Mouse (Mus musculus) mesoderm, embryonic 11.5 days (tissue): ENCODE measurements around the gene Galntl6.

Experiments
- DNase-seq: peaks from one replicate; pipeline ENCODE4 v3.0.0-alpha.2; 2012; ENCODE audit warnings: low read depth, low spot score

Galntl6 gene

DNA sequence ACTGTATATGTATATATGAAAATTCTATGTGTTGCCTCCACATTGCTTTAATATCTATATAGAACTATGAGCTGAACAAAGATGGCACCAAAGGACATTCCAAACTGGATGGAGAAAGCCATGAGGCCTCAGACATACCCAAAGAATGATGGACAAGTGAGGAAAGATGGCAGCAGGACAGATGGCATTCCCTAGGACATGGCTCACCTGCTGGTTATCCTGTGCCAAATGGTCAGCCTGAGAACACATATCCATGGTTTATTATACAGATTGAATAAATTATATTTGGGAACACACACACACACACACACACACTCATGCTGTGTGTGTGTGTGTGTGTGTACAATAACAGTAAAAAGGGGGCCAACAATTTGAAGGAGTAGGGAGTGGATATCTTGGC lies 1063.4 kb downstream of the Galntl6 start:
- no peak for DNase-seq

DNA sequence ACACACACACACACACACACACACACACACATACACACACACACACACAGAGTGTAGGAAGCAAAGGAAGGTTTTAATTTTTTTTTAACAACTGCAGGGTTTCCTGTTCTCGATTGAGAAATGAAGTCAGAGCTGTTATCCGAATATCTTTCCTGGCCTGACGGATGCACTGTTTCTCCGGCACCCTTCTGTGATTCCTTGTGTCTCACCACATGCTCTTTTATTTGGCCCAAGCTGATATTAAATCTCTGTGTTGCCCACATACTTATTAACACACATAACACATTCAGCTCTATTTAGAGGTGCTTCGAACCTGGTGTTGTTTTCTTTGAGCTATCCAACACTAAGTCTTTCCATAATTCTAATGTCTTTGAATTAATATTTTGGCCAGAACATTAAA lies 1069.0 kb downstream of the Galntl6 start:
- no peak for DNase-seq

DNA sequence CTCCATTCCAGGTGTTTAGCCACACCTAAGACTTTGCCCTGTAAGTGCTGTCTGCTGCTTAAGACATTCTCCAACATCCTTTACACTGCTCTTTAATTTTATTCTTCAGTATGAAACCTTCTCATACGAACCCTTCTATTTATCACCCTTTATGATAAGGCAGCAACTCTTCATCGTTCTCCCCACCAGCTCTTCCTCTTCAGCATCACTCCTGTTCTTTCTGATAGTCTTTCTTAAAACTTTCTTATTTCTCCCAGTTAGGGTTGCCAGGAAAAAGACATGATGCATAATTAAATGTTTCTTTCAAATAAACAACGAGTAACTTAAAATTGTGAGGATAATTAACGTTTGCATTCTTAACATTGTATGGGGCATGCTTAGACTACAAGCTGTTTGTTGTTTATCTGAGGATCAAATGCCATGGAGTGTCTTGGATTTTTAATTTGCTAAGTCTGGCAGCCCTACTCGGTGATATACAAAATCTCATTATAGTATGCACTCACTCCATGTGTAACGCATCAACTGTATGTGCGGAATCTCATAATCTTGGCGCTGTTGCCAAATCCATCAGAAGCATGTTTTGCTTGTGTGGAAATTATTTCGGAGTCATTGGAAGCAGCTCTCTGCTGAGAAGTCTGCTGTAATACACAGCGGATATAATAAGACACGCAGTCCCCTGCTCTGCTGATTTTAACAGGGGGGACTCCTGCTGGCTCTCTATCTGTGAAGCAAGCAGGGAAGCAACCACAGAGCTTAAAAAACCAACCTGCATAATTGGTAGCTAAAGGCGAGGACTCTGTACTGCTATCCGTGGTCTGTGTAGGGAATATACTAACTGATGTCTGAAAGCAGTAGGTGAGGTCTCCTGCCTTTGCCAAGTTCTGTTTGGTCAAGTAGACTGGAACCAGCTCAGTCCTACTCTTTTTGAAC lies 1069.7 kb downstream of the Galntl6 start:
- no peak for DNase-seq

DNA sequence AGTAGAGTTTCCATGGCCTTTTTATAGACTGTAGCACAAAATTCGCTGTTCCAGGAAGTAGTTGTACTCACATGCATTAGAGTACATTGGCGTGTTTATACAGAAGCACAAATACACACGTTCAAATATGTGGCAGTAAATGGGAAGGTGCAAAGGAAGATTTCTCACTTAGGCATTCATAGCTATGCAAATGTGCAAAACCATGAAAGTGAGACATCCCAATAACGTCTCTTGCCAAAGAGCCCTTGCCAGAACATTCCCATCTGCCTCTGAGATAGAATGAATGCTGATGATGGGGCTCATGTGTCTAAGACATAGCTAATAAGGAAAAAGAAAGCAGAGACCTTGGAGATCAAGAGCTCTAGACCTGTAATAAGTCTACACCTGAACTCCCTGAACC lies 1071.0 kb downstream of the Galntl6 start:
- DNase-seq = no peak

DNA sequence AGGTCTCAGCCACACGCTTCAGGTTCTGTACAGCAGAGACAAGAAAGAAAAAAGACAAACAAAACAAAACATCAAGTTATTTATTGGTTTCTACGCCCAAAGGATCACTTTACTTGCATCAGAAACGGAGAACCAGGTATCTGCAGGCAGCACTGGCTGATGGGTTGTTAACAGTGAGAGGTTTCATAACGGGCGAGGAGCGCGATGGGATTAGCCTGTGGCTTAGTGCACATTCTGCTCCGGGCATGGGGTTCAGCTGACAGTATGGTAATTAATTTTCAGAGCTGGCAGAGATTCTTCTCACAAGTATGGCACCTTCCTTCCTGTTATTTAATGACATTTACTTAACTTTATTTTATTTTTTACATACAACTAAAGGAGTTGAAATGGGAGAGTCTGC lies 1075.1 kb downstream of the Galntl6 start:
- DNase-seq = no peak

DNA sequence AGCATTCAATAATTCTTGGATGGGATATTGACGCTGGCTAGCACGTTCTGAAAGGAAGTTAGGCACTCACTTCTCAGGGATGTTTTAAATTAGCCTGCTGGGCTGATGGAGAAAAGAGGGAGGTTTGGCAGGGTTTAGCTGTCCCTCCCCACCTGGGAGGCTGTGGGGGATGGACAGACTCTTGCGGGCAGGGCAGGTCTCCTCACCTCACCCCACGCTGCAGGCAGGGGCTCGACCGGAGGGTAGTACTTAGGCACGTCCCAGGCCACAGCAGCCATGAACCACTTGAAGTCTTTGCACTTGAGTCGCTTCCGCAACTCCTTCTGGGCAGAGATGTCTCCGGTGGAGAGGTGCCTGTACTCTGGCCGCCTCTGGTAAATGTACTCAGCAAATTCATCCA lies 1075.5 kb downstream of the Galntl6 start:
- DNase-seq = no peak

DNA sequence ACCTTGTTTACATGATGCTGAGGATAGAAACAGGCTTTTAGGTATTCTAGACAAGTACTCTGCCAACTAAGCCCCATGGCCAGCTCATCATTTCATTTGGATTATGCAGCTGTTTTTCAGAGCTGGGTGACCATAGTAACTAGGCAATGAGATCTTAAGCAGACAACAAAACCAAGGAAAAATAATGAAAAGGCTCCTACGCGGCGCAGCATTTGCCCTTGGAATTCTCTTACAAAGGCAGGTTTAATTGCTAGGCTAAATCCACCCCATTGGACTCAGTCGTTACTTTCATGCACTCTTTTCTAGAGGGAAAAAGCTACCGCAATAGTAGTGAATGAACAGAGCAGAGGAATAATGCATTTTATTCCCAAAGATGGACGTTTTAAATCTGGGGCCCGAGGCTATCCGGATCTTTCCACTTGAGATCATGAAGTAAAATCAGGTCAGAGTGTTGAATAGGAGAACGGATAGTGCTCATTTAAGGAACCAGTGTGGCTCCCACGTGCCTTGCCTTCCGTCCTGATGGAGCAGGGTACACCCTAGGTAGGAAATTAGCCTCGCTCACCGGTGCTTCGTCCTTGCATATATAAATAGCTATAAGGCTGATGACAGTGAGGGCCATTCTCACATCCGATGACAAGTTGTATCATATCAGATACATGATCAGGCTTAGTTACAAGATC lies 1076.1 kb downstream of the Galntl6 start:
- DNase-seq = no peak

DNA sequence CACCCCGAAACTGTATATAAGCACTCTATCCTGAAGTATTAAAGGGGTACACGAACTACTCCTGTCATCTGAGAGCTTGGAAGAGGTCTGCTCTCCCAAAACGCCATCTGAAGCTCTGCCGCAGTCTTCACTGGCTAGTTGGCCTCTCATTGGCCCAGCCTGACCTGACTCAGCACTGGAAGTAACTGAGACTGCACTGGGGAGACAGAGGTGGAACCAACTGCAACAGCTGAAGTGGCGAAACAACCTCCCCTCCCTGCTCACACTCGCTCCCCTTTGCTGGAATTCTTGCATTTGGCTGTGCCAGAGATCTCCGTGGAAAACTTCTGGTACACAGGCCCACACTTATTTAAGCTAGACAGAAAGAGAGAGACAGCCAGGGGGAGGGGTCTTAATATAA lies 1089.3 kb downstream of the Galntl6 start:
- DNase-seq = no peak

DNA sequence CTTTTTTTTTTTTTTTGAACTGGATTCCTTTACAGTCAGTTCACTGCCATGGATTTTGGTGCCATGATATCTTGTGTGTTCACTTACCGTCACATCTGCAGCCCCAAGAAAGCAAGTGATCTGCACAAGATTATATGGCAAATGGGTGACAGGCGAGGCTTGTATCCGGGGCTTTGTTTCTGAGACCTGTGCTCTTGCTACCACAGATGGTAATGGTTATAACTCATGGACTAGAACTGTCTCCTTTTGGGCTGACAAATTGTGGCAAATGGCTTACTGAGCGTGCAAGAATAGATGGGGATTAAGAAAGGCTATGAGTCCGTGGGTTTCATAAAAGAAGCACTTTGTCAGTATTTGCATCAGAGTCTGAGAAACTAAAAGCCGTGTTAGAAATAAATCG lies 1096.4 kb downstream of the Galntl6 start:
- peak; percentile 47 for DNase-seq

DNA sequence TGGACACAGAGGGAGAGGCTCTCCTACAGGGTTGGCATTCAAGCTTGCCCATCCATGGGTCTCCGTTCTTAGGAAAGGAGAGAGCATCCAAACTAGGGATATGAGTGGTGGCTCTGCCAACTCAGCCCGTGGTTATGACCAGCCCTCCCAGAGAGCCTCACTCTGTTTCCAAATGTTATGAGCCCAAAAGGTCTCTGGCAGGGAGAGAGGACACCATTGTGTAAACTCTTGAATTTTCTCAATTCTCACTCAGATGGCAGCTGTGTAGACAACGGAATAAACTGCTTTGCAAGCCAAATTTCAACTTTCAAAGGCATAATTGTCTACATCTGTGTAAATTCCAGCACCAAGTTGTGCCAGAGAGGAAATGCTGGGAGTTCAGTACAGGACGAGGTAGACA lies 1105.4 kb downstream of the Galntl6 start:
- DNase-seq = no peak

DNA sequence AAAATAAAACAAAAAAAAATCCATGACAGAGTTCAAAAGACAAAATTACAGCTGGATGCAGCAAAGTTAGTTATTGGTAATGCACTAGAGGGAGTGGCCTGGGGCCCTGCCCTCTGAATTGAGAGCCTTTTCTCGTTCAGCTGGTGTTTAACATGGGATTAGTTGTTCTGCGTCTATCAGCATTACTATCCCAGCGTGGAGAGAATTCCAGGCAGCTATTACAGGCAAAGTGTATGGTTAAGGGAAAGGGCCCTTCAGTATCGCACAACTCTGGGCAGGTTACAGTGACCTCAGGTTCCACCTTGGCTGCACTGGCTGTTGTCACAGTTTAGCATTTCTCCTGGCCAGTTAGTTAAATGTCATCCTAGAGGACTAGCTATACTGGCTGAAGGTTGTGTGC lies 1107.3 kb downstream of the Galntl6 start:
- no peak for DNase-seq

DNA sequence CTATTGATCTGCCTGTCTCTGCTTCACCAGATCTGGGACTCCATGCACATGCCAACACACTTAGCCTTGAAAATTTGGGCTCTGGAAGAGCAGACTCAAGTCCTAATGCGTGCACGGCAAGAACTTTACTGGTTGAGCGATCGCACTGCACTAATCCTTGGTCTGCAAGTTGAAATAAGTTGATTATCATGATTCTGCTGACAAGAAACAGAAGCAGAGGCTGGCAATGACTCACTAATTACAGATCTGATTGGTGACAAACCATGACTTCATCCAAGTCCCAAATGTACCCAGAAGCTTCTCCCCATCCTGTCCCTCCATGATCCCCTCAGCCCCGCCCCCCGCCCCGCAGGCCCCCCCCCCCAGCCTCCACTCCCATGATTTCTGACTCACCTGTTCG lies 1108.6 kb downstream of the Galntl6 start:
- no peak for DNase-seq

DNA sequence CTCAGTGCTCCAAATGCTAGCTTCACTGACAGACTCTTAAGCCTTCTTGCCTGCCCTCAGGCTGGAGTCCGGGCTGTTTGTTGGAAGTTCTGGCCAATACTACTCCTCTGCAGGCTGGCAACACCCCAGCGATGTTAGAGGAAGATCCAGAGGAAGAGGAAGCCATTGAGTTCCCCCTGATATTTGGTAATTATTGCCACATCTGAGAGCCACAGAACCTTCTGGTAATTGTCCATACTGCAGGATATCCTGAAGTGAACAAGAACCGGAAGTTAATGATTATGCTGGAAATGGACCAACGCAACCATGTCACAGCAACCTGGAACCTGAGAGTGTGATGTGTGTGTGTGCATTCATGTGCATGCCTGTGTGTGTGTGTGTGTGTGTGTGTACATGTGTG lies 1111.2 kb downstream of the Galntl6 start:
- DNase-seq = no peak

DNA sequence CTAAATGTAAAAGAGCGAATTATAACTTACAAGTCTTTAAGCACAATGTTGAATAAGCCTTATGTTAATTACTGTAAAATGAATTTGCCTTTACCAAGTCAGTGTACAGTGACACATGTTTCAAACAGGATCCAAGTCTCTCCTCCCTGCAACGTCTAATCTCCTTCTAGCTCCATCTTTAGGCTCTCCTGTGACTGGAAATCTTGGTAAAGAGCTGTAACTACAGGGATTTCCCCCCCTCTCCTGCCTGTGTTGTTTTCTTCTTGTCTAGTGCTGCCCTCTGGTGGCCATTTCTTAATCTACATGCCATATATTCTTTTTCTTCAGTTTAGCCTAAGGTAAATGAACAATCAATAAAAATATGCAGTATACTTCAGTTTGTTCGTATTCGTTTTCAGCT lies 1112.1 kb downstream of the Galntl6 start:
- peak; percentile 91 for DNase-seq

DNA sequence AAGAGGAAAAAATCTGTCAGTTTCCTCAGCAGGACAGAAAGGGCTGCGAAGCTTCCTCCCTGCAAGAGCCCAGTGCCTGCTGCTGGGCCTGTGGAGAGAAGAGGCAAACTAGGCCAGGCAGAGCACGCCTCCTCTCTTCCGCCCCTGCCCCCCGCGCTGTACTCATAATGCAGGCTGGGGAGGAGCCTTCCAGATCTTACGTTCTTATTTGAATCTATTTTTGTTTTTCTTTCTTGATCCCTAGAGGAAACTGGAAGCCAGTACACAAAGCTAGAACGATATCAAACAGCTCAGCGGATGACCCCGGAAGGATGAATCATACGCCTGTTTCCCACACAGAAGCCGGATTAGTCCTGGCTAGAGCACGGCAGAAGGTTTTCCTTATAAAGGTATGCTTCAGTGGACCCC lies 1112.6 kb downstream of the Galntl6 start:
- peak; percentile 41 for DNase-seq

DNA sequence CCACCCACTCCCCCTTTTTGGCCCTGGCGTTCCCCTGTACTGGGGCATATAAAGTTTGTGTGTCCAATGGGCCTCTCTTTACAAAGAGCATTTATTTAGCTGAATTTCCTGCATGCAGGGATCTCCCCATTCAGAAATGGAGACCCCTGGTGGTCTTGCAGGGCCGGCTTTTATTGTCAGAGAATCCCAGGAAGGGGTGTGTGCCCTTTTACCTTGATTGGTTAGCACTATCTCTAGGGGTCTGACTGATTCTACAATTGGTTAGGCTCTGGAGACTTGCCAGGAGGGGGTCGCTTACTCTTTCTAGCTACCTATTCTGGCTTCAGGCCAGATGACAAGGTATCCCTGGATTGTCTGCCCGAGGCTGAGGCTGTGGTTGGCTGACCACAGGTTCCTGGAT lies 1119.0 kb downstream of the Galntl6 start:
- DNase-seq = peak; percentile 26

DNA sequence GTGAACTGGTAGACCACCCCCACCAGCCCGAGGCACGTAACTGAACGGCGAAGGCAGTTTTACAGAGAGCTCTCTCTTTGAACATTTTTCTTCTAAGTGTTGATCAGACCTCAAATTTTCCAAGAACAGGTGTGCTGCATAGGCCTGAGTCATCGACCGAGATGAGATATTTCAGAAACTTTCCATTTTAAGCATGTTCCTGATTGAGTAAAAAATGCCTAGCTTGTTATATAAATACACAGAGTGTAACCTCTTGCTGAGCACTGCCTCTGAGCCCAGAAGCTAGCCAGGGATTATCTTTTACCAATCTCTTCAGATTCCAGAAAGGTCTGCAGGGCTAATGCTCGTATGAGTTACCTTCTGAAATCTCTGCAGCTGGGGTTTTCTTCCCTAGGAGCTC lies 1120.2 kb downstream of the Galntl6 start:
- DNase-seq = no peak

DNA sequence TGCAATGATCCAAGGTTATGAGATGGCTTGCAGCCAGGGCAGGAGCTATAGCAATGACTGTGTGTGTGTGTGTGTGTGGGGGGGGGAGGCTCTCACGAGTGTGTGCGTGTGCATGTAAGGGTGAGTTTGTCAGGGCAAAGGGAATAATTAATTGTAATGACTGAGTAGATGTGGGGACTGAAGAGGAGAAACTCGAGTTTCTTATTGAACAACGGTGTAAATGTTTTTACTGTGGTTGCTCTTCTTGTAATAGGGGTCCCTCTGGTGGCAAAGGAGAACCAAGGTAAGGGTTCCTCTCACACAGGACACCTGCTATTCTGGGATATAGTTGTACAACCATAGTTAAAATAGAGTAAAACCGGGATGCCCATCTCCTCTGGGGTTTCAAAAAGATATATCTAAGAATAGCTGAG lies 1121.1 kb downstream of the Galntl6 start:
- no peak for DNase-seq

DNA sequence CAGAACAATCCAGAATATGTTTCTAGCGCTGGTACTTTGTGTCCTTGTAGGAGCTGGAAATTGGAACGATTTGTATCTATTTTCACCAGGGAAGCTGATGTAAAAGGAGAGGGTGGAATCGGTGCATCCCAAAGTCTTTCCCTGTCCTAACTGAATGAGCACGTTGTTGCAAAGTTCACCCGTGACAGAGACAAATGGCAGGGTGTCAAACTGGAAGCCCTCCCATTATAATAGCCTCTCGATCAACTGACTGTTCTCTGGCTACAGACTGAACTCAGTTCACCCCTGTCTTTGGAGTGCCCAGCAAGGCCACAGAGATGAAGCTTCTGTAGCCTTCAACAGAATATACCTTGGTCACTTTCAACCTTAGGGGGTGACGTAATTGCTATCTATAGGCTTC lies 1132.9 kb downstream of the Galntl6 start:
- no peak for DNase-seq

DNA sequence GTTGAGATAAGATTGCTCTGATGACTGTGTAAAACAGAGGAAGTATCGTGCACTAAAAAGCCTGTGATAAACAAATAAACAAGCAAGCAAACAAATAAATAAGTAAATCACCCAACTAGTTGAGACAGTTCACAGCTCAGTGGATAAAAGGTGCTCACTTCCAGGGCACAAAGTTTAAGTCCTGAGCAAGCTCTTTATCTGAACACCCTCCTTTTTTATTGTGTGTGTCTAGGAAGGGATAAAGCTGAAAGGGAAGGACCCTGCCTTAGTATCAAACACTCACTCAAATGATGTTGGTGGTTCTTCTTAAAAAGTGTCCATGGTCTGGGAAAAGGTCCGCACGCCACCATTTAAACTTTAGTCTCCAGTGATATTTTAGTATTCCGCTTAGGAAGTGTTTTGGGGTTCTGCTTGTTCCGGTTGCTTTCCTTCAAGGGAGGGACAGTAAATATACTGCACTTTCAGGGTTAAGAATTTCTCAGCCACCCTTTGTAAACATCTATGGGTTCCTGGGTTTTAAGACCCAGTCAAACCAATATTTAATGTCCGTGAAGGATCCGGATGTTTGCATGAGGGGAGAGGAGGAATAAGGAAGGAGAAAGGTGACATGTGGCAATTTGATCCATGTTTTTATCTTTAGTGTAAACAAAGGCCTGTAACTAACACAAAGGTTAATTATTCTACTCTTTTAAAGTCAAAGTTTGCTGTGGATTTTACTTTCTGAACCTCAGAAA lies 1134.3 kb downstream of the Galntl6 start:
- DNase-seq = no peak

DNA sequence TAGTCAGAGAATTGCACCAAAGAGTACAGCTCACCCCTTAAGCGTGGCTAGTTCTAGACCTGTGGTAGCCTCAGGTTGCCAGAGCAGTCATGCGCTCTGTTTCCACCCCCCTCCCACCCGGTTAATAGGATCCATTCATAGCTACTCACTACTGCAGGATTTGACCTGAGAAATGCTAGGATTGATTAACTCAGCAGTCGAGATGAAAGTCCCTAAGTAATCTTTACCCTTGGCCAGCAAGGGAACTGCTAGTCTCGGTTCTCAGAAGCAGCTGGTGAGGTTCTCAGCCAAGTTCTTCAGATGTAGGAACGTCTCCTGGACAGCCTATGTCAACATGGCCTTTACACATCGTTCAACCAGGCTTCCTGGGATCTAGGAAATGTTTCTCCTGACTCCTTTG lies 1135.7 kb downstream of the Galntl6 start:
- DNase-seq = no peak

DNA sequence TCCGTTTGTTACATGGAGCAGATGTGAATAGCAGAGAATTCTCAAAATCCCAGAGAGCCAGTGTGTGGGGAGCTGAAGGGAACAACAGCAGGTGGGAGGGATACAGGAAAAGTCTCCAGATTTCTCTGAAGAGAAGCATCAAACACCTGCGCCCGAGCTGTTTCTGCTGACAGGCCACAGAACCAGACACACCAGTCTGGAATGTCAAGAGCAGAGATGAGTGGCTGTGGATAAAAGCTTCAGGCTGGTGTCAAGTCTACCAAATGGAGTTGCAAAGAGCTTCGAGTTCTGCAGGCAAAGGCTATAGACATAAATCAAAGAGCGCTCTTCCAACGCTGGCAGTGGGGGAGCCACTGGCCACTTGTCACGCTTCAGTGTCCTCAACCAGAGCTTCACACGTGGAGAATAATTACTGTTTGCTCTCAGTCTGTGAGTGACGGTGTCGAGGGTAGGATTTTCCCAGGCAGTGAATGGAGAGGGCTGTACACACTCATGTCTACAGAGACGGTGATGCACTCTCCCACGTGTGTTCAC lies 1139.6 kb downstream of the Galntl6 start:
- peak; percentile 65 for DNase-seq
